Mouse (Mus musculus): ENCODE results near the gene Fetub.

- no peak for TF ChIP-seq POLR2A (IDR thresholded peaks at IDR 0.05; ENCODE audit: control insufficient read depth, extremely low read depth, insufficient read depth, low read length, poor library complexity)
- TF ChIP-seq CTCF (IDR thresholded peaks at IDR 0.05; ENCODE audit: borderline replicate concordance, control insufficient read depth, extremely low read depth, insufficient read depth, low read length, poor library complexity), result no peak
Measured at GRCm38 (mm10) chr16:22894095-22894494, 24.0 kb upstream of the Fetub start.
